Comparison of ENCODE assay signal across 8 mouse cellular contexts in the genomic region with DNA sequence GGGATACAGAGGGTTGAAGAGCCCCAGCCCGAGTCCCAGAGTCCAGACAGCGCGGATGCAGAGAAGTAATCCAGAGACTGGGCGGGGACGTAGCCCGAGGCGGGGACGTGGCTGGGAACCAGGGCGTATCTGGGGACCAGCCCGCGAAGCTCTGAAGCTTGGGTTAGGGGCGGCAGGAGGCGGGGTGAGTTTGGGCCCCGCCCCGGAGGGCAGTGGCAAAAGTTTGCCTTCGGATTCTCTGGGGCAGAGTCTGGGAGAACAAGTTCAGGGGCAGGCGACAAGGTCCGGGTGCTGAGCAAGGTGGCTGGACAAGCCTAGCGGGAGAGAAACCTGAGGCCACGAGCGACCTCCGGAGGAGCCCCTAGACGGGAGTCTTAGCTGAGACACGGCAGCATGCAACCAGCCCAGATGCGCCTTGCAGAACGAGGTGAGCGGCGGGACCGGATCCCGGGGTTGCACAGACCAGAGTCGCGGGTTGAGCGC. TPM values are rescaled to one million over a fixed set of nuclear protein-coding genes. Genes with fewer than 3 reads are reported as not detected.
DNase-seq lines count a peak whose midpoint lies in the region; ATAC-seq lines count a peak whose summit lies in the region.

A gene (plus strand): TSS at position 121 of the 483 bp plus-strand sequence.

- peak within 1 kb of the TSS; percentile 69 for H3K27ac ChIP-seq in hindbrain, embryonic 10.5 days
- peak within 1 kb of the TSS; percentile 88 for H3K27ac ChIP-seq in limb, embryonic 15.5 days
- no peak within 1 kb of the TSS for H3K27ac ChIP-seq in midbrain, embryonic 14.5 days (replicated peaks; ENCODE audit: low read depth, low read length)

- peak within 1 kb of the TSS; percentile 57 for H3K4me2 ChIP-seq in limb, embryonic 15.5 days
- peak within 1 kb of the TSS; percentile 61 for H3K4me2 ChIP-seq in midbrain, embryonic 14.5 days (ENCODE audit: low read length)

- H3K4me3 ChIP-seq in hindbrain, embryonic 10.5 days, result peak within 1 kb of the TSS; percentile 53
- H3K4me3 ChIP-seq in limb, embryonic 15.5 days, result peak within 1 kb of the TSS; percentile 64
- peak within 1 kb of the TSS; percentile 32 for H3K4me3 ChIP-seq in midbrain, embryonic 14.5 days (replicated peaks; ENCODE audit: low read depth, low read length)

- ATAC-seq in limb, embryonic 15.5 days (ENCODE audit: insufficient number of reproducible peaks, low FRiP score, low TSS enrichment, low read depth), result peak; percentile 71
- peak; percentile 70 for ATAC-seq in midbrain, embryonic 14.5 days (ENCODE audit: low FRiP score, low TSS enrichment)

- peaks cover 40% of the 10 kb centered on the region for H3K4me1 ChIP-seq in hindbrain, embryonic 10.5 days (replicated peaks)
- peaks cover 48% of the 10 kb centered on the region for H3K4me1 ChIP-seq in limb, embryonic 15.5 days
- peaks cover 14% of the 10 kb centered on the region; the same call in 1 of the 2 replicates for H3K4me1 ChIP-seq in midbrain, embryonic 14.5 days (ENCODE audit: control insufficient read depth, insufficient read depth, low read length)

- H3K36me3 ChIP-seq in hindbrain, embryonic 10.5 days, result no peaks in the 10 kb centered on the region
- no peaks in the 10 kb centered on the region for H3K36me3 ChIP-seq in limb, embryonic 15.5 days
- no peaks in the 10 kb centered on the region for H3K36me3 ChIP-seq in midbrain, embryonic 14.5 days (ENCODE audit: control insufficient read depth, insufficient read depth, low read length)

- WGBS in hindbrain, embryonic 10.5 days, result under 1% methylated on average over 33 of the region's 33 CpGs
- under 1% methylated on average over 33 of the region's 33 CpGs for WGBS in limb, embryonic 15.5 days
- WGBS in midbrain, embryonic 14.5 days, result 1% methylated on average over 33 of the region's 33 CpGs

- H3K27me3 ChIP-seq in hindbrain, embryonic 10.5 days (ENCODE audit: insufficient read depth, poor library complexity, severe bottlenecking), result peaks cover 40% of the 10 kb centered on the region
- no peaks in the 10 kb centered on the region for H3K27me3 ChIP-seq in limb, embryonic 15.5 days
- peaks cover 11% of the 10 kb centered on the region for H3K27me3 ChIP-seq in midbrain, embryonic 14.5 days (ENCODE audit: control insufficient read depth, insufficient read depth, low read length)

- peak; percentile 21 to 40 for DNase-seq in urinary bladder, adult 18-20 months (ENCODE audit: low spot score in 2 of 2)
- no peak for DNase-seq in urinary bladder, postnatal 10 days (ENCODE audit: low spot score)
- peak; percentile 87 for DNase-seq in forelimb bud, embryonic 11.5 days (ENCODE audit: low read depth, low spot score)
- peak; percentile 80 for DNase-seq in hindbrain, embryonic 10.5 days (ENCODE audit: low spot score)
- DNase-seq in midbrain, embryonic 14.5 days, result peak; percentile 74
- peak; percentile 15 for DNase-seq in thymus, postnatal 0 days (ENCODE audit: low spot score)
- no peak for DNase-seq in left cerebral cortex, adult 8-10 months (ENCODE audit: low spot score in 2 of 2)

- peak within 1 kb of the TSS; percentile 61 for H3K9ac ChIP-seq in limb, embryonic 15.5 days
- no peak within 1 kb of the TSS; the same call in 1 of the 2 replicates for H3K9ac ChIP-seq in midbrain, embryonic 14.5 days (replicated peaks; ENCODE audit: low read length)

- H3K9me3 ChIP-seq in hindbrain, embryonic 10.5 days, result no peaks in the 10 kb centered on the region
- H3K9me3 ChIP-seq in limb, embryonic 15.5 days, result no peaks in the 10 kb centered on the region
- no peaks in the 10 kb centered on the region for H3K9me3 ChIP-seq in midbrain, embryonic 14.5 days (ENCODE audit: control insufficient read depth, low read length)

RNA-seq across cellular contexts. Expression of the gene that starts here (rescaled TPM):
- 48.0 and 50.6 TPM in 2 replicates for polyA plus RNA-seq in hindbrain, embryonic 10.5 days (2016; fragmentation: Nextera tagmentation; extraction: Ambion mirVana)
- polyA plus RNA-seq in limb, embryonic 15.5 days (2015; fragmentation: Nextera tagmentation; extraction: Ambion mirVana), result 101 and 109 TPM in 2 replicates
- 6.1 and 12.8 TPM in 2 replicates for polyA plus RNA-seq in midbrain, embryonic 14.5 days (2014; fragmentation: Nextera tagmentation; extraction: Ambion mirVana)
- 26.3 and 30.3 TPM in 2 replicates for polyA plus RNA-seq in thymus, postnatal 0 days (2015; fragmentation: Nextera tagmentation; extraction: Ambion mirVana)
- 1 to 10 TPM; 5.3 to 7.1 (median 6.3) TPM for total RNA-seq in left cerebral cortex, adult 8-10 months (2022)

Comparison
In these comparisons a context has a peak if more than half of its experiments do, and no peak if none do; other contexts are left out.
1. DNase-seq: peak in urinary bladder, adult 18-20 months (2 of 2), forelimb bud, embryonic 11.5 days (single experiment), hindbrain, embryonic 10.5 days (single experiment), midbrain, embryonic 14.5 days (single experiment) and thymus, postnatal 0 days (single experiment); none in urinary bladder, postnatal 10 days (single experiment) and left cerebral cortex, adult 8-10 months (0 of 2).
2. Peak in every context shown above with its lines, with median percentiles within 50 percentile points of each other: H3K4me3 ChIP-seq.